Mouse (Mus musculus) layer of hippocampus, postnatal 25 days (tissue): Measurements from ENCODE around the gene Ncapd3. TPM values are rescaled to one million over a fixed set of nuclear protein-coding genes. Genes with fewer than 3 reads are reported as not detected.
A peak's percentile ranks its signal among the peaks of the same experiment; 100 is the strongest.

Experiments used
- DNase-seq, 2 experiments: peaks; one replicate each; pipeline ENCODE4 v3.0.0; 2022; ENCODE audit warnings: mixed read lengths in 2 of 2, low spot score in 1 of 2; ENCODE audit errors: extremely low spot score in 1 of 2
- total RNA-seq, 2 experiments: library from RNA; stranded (reverse); gene quantifications; 2 replicates each; pipeline ENCODE4 v1.2.3; 2021

Ncapd3 gene
- total RNA-seq, result 10 to 100 TPM; 15.6 to 19.0 TPM

GRCm38 (mm10) chr9:27029828-27030762 lies at the start of gene Ncapd3, which contains the start of gene Vps26b:
TSS of gene Ncapd3 (plus strand) at chr9:27030175.
TSS of gene Vps26b (minus strand) at chr9:27030065.
- DNase-seq, result peak; percentile 85 to 93

- no peak for DNase-seq
Measured at GRCm38 (mm10) chr9:26985090-26985613, 44.8 kb upstream of the Ncapd3 start.

GRCm38 (mm10) chr9:26985668-26986277 lies 44.2 kb upstream of the Ncapd3 start:
- DNase-seq, result no peak

- DNase-seq, result no peak
Measured at GRCm38 (mm10) chr9:26990181-26990580, 39.8 kb upstream of the Ncapd3 start.

- no peak for DNase-seq
Measured at GRCm38 (mm10) chr9:26993118-26993517, 36.9 kb upstream of the Ncapd3 start.

GRCm38 (mm10) chr9:26993900-26994299 lies 36.1 kb upstream of the Ncapd3 start:
- DNase-seq, result no peak

GRCm38 (mm10) chr9:26997062-26997461 lies 32.9 kb upstream of the Ncapd3 start:
- DNase-seq, result no peak

- no peak for DNase-seq
Measured at GRCm38 (mm10) chr9:26997501-26997900, 32.5 kb upstream of the Ncapd3 start.

GRCm38 (mm10) chr9:26998669-26999460 lies 31.1 kb upstream of the Ncapd3 start:
- no peak for DNase-seq

GRCm38 (mm10) chr9:26999461-27000395 lies 30.2 kb upstream of the Ncapd3 start, which contains the start of the genes Acad8 and Thyn1:
TSS of gene Acad8 (minus strand) at chr9:26999566.
TSS of gene Thyn1 (plus strand) at chr9:26999710.
- peak; percentile 79 to 85 for DNase-seq

GRCm38 (mm10) chr9:27005231-27005630 lies 24.7 kb upstream of the Ncapd3 start:
- no peak for DNase-seq

- DNase-seq, result peak in 1 of 2 experiments; percentile 44
Measured at GRCm38 (mm10) chr9:27005933-27006332, 24.0 kb upstream of the Ncapd3 start.

- DNase-seq, result no peak
Measured at GRCm38 (mm10) chr9:27006866-27007265, 23.1 kb upstream of the Ncapd3 start.

GRCm38 (mm10) chr9:27009231-27009630 lies 20.7 kb upstream of the Ncapd3 start:
- DNase-seq, result no peak

GRCm38 (mm10) chr9:27011572-27011971 lies 18.4 kb upstream of the Ncapd3 start:
- no peak for DNase-seq

GRCm38 (mm10) chr9:27018961-27019360 lies 11.0 kb upstream of the Ncapd3 start:
- no peak for DNase-seq

- no peak for DNase-seq
Measured at GRCm38 (mm10) chr9:27023681-27024080, 6.3 kb upstream of the Ncapd3 start.

GRCm38 (mm10) chr9:27026708-27027107 lies 3.3 kb upstream of the Ncapd3 start:
- DNase-seq, result no peak
